Mouse (Mus musculus) liver, adult 2 months (tissue): ENCODE results near the gene March7. TPM values are rescaled to one million over a fixed set of nuclear protein-coding genes. Genes with fewer than 3 reads are reported as not detected.

Experiments used
- DNase-seq: peaks from one replicate; pipeline ENCODE4 v3.0.0-alpha.2; 2011; ENCODE audit warnings: low read depth, low spot score; ENCODE audit errors: extremely low read depth
- H3K27ac ChIP-seq: fragments of 200-500 bp; replicated peaks from 2 replicates; pipeline ENCODE4 v1.5.1; 2012; ENCODE audit warnings: low read depth, mild to moderate bottlenecking, control low read depth, inconsistent platforms, low read length; ENCODE audit not compliant: insufficient read depth
- H3K27me3 ChIP-seq: fragments of 200-500 bp; 2 replicates; pipeline ENCODE4 v1.6.1; 2012; ENCODE audit warnings: mild to moderate bottlenecking, moderate library complexity, low read length, inconsistent platforms; ENCODE audit not compliant: control insufficient read depth, insufficient read depth
- H3K36me3 ChIP-seq: fragments of 200-500 bp; 2 replicates; pipeline ENCODE4 v1.6.1; 2012; ENCODE audit warnings: low read length, inconsistent platforms; ENCODE audit not compliant: control insufficient read depth, insufficient read depth
- H3K4me1 ChIP-seq: fragments of 200-500 bp; 2 replicates; pipeline ENCODE4 v1.6.1; 2011; ENCODE audit warnings: low read length; ENCODE audit not compliant: control insufficient read depth, insufficient read depth
- H3K4me3 ChIP-seq: fragments of 200-500 bp; 2 replicates; pipeline ENCODE4 v1.5.1; 2011; ENCODE audit warnings: low read depth, mild to moderate bottlenecking, control low read depth, low read length, moderate library complexity; ENCODE audit not compliant: insufficient read depth
- H3K79me2 ChIP-seq: fragments of 200-500 bp; 2 replicates; pipeline ENCODE4 v1.6.1; 2012; ENCODE audit warnings: inconsistent platforms, mild to moderate bottlenecking, low read length, moderate library complexity; ENCODE audit not compliant: control insufficient read depth, insufficient read depth
- H3K9ac ChIP-seq: fragments of 200-500 bp; 2 replicates; pipeline ENCODE4 v1.6.1; 2012; ENCODE audit warnings: low read depth, mild to moderate bottlenecking, control low read depth, inconsistent platforms, low read length
- CTCF ChIP-seq: fragments of 200-500 bp; IDR thresholded peaks from 2 replicates; pipeline ENCODE4 v1.5.1; 2011; ENCODE audit warnings: low read depth, low read length, control low read depth
- POLR2A ChIP-seq: fragments of 200-500 bp; IDR thresholded peaks from 2 replicates; pipeline ENCODE4 v1.6.1; 2011; ENCODE audit warnings: low read length, control low read depth; ENCODE audit not compliant: insufficient read depth; ENCODE audit errors: extremely low read depth
- WGBS: fragments of 180-500 bp; shearing (Covaris S2); methylation state at CpG from one replicate; pipeline ENCODE4 v1.1.7; 2018; 5-methylcytosine and 5-hydroxymethylcytosine counted together
- polyA plus RNA-seq: library from polyadenylated mRNA; depleted of rRNA; stranded (reverse); fragments of >200 nt; gene quantifications from 2 replicates; pipeline ENCODE4 v1.2.3, GENCODE M21; 2012
- total RNA-seq: library from RNA; depleted of rRNA; stranded (reverse); fragments of >200 nt; gene quantifications from 2 replicates; pipeline ENCODE4 v1.2.3, GENCODE M21; 2014

Gene March7
- total and polyA plus RNA-seq, 2 experiments: 4.7 to 37.6 TPM

DNA sequence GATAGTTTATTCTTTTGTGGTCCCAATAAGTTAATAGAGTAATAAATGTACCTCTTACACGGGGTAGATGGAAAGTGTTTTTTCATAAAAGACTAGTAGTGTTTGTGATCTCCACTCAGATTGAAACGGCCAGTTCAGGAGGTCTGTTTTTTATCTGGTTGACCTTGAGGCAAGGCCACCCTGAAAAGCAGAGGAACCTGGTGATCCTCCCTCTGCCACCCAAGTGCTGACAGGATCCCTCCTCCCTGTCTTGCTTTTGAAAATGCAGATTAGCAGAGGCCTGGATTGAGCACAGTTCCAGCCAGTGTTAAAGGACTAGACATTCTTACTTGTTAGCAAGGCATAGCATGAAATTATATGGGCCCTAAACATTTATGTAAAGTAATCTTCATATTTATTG lies 23.5 kb downstream of the March7 start:
- DNase-seq: no peak
- 54% methylated on average over 2 of the region's 2 CpGs for whole genome bisulfite sequencing
- no peaks in the 10 kb centered on the region; the same call in 1 of the 2 replicates for H3K79me2 ChIP-seq
- H3K27me3 ChIP-seq: no peaks in the 10 kb centered on the region
- H3K4me1 ChIP-seq: no peaks in the 10 kb centered on the region; the same call in 1 of the 2 replicates
- no peak overlapping the region for H3K9ac ChIP-seq
- no peak overlapping the region for H3K4me3 ChIP-seq
- no peak for TF ChIP-seq POLR2A
- TF ChIP-seq CTCF: no peak
- H3K27ac ChIP-seq: no peak overlapping the region
- H3K36me3 ChIP-seq: peaks cover 54% of the 10 kb centered on the region

DNA sequence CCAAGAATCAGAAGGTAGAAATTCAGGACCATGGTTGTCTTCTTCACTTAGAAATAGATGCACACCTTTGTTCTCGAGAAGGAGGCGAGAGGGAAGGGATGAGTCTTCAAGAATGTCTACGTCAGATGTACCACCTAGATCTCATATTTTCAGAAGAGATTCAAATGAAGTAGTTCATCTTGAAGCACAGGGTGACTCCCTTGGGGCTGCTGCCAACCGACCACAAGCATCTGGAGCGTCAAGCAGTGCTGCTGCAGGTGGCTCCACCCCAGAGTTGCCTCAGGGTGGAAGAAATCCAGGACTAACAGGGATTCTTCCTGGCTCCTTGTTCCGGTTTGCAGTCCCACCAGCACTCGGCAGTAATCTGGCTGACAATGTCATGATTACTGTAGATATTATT lies 24.8 kb downstream of the March7 start:
- Histone ChIP-seq H3K27me3 (no peaks in the 10 kb centered on the region), H3K9ac (no peak overlapping the region), H3K27ac (no peak overlapping the region), H3K4me1 (no peaks in the 10 kb centered on the region), H3K4me3 (no peak overlapping the region), H3K36me3 (peaks cover 55% of the 10 kb centered on the region), H3K79me2 (no peaks in the 10 kb centered on the region; the same call in 1 of the 2 replicates)
- TF ChIP-seq CTCF: no peak
- TF ChIP-seq POLR2A: no peak
- 84% methylated on average over 7 of the region's 7 CpGs for WGBS
- DNase-seq: no peak

DNA sequence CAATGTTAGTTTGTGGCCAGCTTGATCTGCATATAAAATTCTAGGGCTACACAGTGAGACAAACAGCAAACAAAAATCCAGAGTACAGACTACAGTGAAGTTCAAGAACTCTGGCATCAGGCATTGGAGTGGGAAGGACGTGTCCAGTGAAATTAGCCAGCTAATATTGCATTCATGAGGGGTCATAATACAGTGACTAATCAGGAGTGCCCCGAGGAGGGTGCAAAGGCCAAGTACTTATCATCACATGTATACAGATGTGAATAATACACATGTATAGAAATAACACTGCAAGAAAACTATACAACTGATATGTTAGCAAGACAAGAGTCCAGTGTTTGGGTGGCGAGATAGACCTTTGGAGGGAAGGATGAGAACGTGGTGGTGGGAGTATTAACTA lies 43.1 kb downstream of the March7 start:
- no peak overlapping the region for H3K4me3 ChIP-seq
- peaks cover 66% of the 10 kb centered on the region for H3K36me3 ChIP-seq
- no peak for TF ChIP-seq POLR2A
- no peak for TF ChIP-seq CTCF
- no peak overlapping the region for H3K9ac ChIP-seq
- DNase-seq: no peak
- no peaks in the 10 kb centered on the region for H3K79me2 ChIP-seq
- no peaks in the 10 kb centered on the region for H3K27me3 ChIP-seq
- no peaks in the 10 kb centered on the region for H3K4me1 ChIP-seq
- H3K27ac ChIP-seq: no peak overlapping the region
- WGBS: 58% methylated on average over 4 of the region's 4 CpGs

DNA sequence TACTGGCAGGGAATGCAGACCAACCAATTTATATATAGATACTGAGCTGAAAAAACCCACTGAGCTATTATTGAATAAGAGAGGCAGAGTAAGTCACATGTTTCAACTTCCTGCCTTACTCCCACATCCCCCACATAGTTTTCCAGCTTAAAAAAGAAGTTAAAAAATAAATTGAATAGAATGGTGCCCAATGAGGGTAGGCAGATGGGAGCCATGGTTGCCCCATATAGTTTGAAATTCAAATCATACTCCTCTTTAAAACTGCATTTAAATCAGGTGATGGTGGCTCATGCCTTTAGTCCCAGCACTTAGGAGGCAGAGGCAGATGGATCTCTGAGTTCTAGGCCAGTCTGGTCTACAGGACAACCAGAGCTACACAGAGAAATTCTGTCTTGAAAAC lies 43.8 kb downstream of the March7 start:
- no peak overlapping the region for H3K9ac ChIP-seq
- no peak overlapping the region for H3K4me3 ChIP-seq
- H3K27me3 ChIP-seq: no peaks in the 10 kb centered on the region
- H3K4me1 ChIP-seq: no peaks in the 10 kb centered on the region
- H3K79me2 ChIP-seq: no peaks in the 10 kb centered on the region
- DNase-seq: no peak
- H3K27ac ChIP-seq: no peak overlapping the region
- TF ChIP-seq CTCF: no peak
- TF ChIP-seq POLR2A: no peak
- H3K36me3 ChIP-seq: peaks cover 73% of the 10 kb centered on the region

DNA sequence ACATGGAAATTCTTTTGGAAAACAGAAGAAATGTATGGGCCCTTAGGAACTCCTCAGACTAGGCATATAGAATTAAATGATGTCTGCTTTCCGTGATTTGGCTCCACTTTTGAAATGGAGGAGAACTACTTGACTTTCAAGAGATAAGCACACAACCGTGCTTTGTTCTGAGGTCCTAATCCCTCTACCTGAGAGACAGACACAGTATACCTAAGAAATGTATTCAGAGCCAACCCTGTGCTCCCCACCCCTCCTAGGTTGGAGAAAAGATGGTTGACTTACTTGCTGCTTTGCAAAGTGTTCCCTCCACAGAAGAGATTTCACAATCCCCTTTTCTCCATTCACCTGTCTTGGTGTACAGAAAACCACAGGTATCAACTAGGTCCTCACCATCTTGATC lies 47.1 kb downstream of the March7 start:
- 89% methylated on average over 2 of the region's 2 CpGs for WGBS
- TF ChIP-seq CTCF: no peak
- no peak for TF ChIP-seq POLR2A

DNA sequence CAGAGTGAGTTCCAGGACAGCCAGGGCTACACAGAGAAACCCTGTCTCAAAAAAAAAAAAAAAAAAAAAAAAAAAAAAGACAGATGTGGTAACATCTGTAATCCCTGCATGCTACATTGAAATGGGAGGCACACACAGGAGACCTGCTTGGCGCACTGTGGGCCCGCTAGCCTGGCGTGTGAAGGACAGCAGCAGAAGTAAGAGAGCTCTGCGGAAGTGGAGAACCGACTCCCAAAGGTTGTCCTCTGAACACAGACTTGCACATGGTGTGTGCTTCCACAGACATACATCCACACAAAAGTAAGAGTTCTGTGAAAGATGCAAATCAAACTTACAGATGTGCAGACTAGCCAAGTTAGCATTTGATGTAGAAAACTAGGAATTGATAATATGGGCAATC lies 49.5 kb downstream of the March7 start:
- TF ChIP-seq POLR2A: no peak
- TF ChIP-seq CTCF: no peak
- no peaks in the 10 kb centered on the region for H3K27me3 ChIP-seq
- no peak overlapping the region for H3K27ac ChIP-seq
- H3K4me1 ChIP-seq: peaks cover 4% of the 10 kb centered on the region; the same call in 1 of the 2 replicates
- H3K79me2 ChIP-seq: peaks cover 4% of the 10 kb centered on the region; the same call in 1 of the 2 replicates
- H3K36me3 ChIP-seq: peaks cover 62% of the 10 kb centered on the region
- no peak overlapping the region for H3K9ac ChIP-seq
- DNase-seq: no peak
- no peak overlapping the region for H3K4me3 ChIP-seq
- WGBS: 96% methylated on average over 5 of the region's 5 CpGs

More for the DNA sequence above, 47.1 kb downstream of the March7 start:
- H3K79me2 ChIP-seq: no peaks in the 10 kb centered on the region
- H3K4me1 ChIP-seq: peaks cover 4% of the 10 kb centered on the region; the same call in 1 of the 2 replicates
- H3K4me3 ChIP-seq: no peak overlapping the region
- no peak overlapping the region for H3K9ac ChIP-seq
- H3K27ac ChIP-seq: no peak overlapping the region
- H3K27me3 ChIP-seq: no peaks in the 10 kb centered on the region
- DNase-seq: no peak
- peaks cover 66% of the 10 kb centered on the region for H3K36me3 ChIP-seq
